Comparison of ENCODE assay signal across 7 mouse cellular contexts in the genomic region with DNA sequence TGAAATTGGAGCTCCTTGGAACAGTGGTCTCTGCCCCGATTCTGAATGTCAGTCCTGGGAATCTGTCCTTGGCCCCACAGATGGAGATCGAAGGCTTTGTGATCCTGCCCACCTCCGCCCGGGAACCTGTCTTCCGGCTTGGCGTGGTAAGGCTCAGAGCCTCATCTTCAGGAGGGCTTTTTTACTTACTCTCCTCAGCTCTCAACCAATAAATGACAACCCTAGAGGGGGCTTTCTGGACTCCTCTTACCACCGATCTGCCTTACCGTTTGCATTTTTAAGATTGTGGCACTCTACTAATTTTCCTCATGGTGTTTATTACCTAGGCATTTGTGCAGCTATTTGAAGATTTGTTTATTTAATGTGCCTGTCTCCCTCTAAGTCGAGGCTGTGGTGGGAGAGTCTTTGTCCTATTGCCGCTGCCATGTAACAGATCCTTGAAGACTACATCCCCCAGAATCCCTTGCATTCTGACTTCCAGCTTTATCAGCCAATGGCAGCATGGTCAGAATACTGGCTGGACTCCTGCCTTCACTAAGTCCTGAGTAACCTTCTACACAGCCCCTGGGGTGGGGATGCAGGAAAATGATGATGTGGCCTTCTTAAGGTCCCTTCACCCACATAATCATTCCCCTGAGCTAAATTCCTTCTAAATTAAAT. TPM values are rescaled to one million over a fixed set of nuclear protein-coding genes. Genes with fewer than 3 reads are reported as not detected.
A peak's percentile ranks its signal among the peaks of the same experiment; 100 is the strongest.
DNase-seq lines count a peak whose midpoint lies in the region; ATAC-seq lines count a peak whose summit lies in the region.

No protein-coding gene starts in this region.

- no peaks in the 10 kb centered on the region for H3K27me3 ChIP-seq in hindbrain, embryonic 10.5 days (ENCODE audit: insufficient read depth, poor library complexity, severe bottlenecking)
- no peaks in the 10 kb centered on the region for H3K27me3 ChIP-seq in midbrain, embryonic 11.5 days (ENCODE audit: control insufficient read depth, insufficient read depth, low read length)
- no peaks in the 10 kb centered on the region for H3K27me3 ChIP-seq in liver, embryonic 11.5 days (replicated peaks; ENCODE audit: control insufficient read depth, insufficient read depth, low read length)

- peak; percentile 40 for DNase-seq in lung, postnatal 10 days
- no peak for DNase-seq in lung, postnatal 4 days
- DNase-seq in embryo, embryonic 9.5 days (ENCODE audit: extremely low spot score): peak; percentile 56
- peak; percentile 34 for DNase-seq in hindbrain, embryonic 10.5 days (ENCODE audit: low spot score)
- peak; percentile 87 for DNase-seq in midbrain, embryonic 11.5 days (ENCODE audit: low spot score, missing footprints)
- DNase-seq in liver, embryonic 11.5 days (ENCODE audit: low spot score): no peak

- H3K36me3 ChIP-seq in hindbrain, embryonic 10.5 days: no peaks in the 10 kb centered on the region
- no peaks in the 10 kb centered on the region for H3K36me3 ChIP-seq in midbrain, embryonic 11.5 days (ENCODE audit: control insufficient read depth, insufficient read depth, low read length)
- no peaks in the 10 kb centered on the region for H3K36me3 ChIP-seq in liver, embryonic 11.5 days (ENCODE audit: control insufficient read depth, insufficient read depth, low read length)

- peak; percentile 87 for ATAC-seq in midbrain, embryonic 11.5 days (ENCODE audit: low FRiP score)
- no peak for ATAC-seq in liver, embryonic 11.5 days (replicated peaks; ENCODE audit: low FRiP score)
- no peak for ATAC-seq in megakaryocyte-erythroid progenitor cell, adult 5-6 weeks (replicated peaks; ENCODE audit: low FRiP score, low TSS enrichment, poor library complexity, severe bottlenecking)

- no peaks in the 10 kb centered on the region for H3K9me3 ChIP-seq in hindbrain, embryonic 10.5 days
- no peaks in the 10 kb centered on the region for H3K9me3 ChIP-seq in midbrain, embryonic 11.5 days (ENCODE audit: control insufficient read depth, low read length)
- H3K9me3 ChIP-seq in liver, embryonic 11.5 days (ENCODE audit: control insufficient read depth, low read length): no peaks in the 10 kb centered on the region

- H3K4me1 ChIP-seq in hindbrain, embryonic 10.5 days (replicated peaks): peaks cover 10% of the 10 kb centered on the region; the same call in 1 of the 2 replicates
- no peaks in the 10 kb centered on the region for H3K4me1 ChIP-seq in midbrain, embryonic 11.5 days (ENCODE audit: control insufficient read depth, insufficient read depth, low read length)
- no peaks in the 10 kb centered on the region for H3K4me1 ChIP-seq in liver, embryonic 11.5 days (replicated peaks; ENCODE audit: control insufficient read depth, insufficient read depth, low read length)

- no peak overlapping the region for H3K4me2 ChIP-seq in midbrain, embryonic 11.5 days
- H3K4me2 ChIP-seq in liver, embryonic 11.5 days: no peak overlapping the region

- peak overlapping the region; percentile 71 for H3K27ac ChIP-seq in hindbrain, embryonic 10.5 days
- no peak overlapping the region for H3K27ac ChIP-seq in midbrain, embryonic 11.5 days (ENCODE audit: low read depth, low read length)
- H3K27ac ChIP-seq in liver, embryonic 11.5 days (ENCODE audit: low read depth, low read length): no peak overlapping the region

- WGBS in hindbrain, embryonic 10.5 days: 62% methylated on average over 10 of the region's 10 CpGs
- WGBS in midbrain, embryonic 11.5 days: 55% methylated on average over 10 of the region's 10 CpGs
- WGBS in liver, embryonic 11.5 days: 54% methylated on average over 10 of the region's 10 CpGs

- H3K9ac ChIP-seq in midbrain, embryonic 11.5 days (ENCODE audit: low read length): no peak overlapping the region; the same call in 1 of the 2 replicates
- no peak overlapping the region for H3K9ac ChIP-seq in liver, embryonic 11.5 days (ENCODE audit: low read depth, low read length)

- no peak overlapping the region for H3K4me3 ChIP-seq in hindbrain, embryonic 10.5 days
- H3K4me3 ChIP-seq in midbrain, embryonic 11.5 days (ENCODE audit: low read depth, low read length): no peak overlapping the region
- H3K4me3 ChIP-seq in liver, embryonic 11.5 days (ENCODE audit: low read depth, low read length): no peak overlapping the region

RNA-seq across cellular contexts. Expression of a gene that starts 18.4 kb away (rescaled TPM):
- polyA plus RNA-seq in hindbrain, embryonic 10.5 days (2016; fragmentation: Nextera tagmentation; extraction: Ambion mirVana): 2.2 and 3.4 TPM in 2 replicates
- 2.3 and 2.8 TPM in 2 replicates for polyA plus RNA-seq in midbrain, embryonic 11.5 days (2014; fragmentation: Nextera tagmentation; extraction: Ambion mirVana)
- polyA plus RNA-seq in liver, embryonic 11.5 days (2014; fragmentation: Nextera tagmentation; extraction: Ambion mirVana): 12.9 and 13.7 TPM in 2 replicates
- total RNA-seq in megakaryocyte-erythroid progenitor cell, adult 5-6 weeks (2014; fragmentation: Nextera tagmentation): 3.6 TPM in 1 of 2 replicates, not detected in the other
- 1.9 TPM in 1 of 2 replicates, not detected in the other for total RNA-seq in megakaryocyte-erythroid progenitor cell, adult 5-6 weeks (2017)

RNA-seq across cellular contexts. Expression of a gene that starts 50.8 kb away (rescaled TPM):
- polyA plus RNA-seq in hindbrain, embryonic 10.5 days (2016; fragmentation: Nextera tagmentation; extraction: Ambion mirVana): 41.0 and 88.9 TPM in 2 replicates
- polyA plus RNA-seq in midbrain, embryonic 11.5 days (2014; fragmentation: Nextera tagmentation; extraction: Ambion mirVana): 19.8 and 24.1 TPM in 2 replicates
- polyA plus RNA-seq in liver, embryonic 11.5 days (2014; fragmentation: Nextera tagmentation; extraction: Ambion mirVana): 2.4 and 3.9 TPM in 2 replicates
- total RNA-seq in megakaryocyte-erythroid progenitor cell, adult 5-6 weeks (2014; fragmentation: Nextera tagmentation): not detected in 2 replicates
- total RNA-seq in megakaryocyte-erythroid progenitor cell, adult 5-6 weeks (2017): not detected in 2 replicates

Comparison
In these comparisons a context has a peak if more than half of its experiments do, and no peak if none do; other contexts are left out.
1. DNase-seq: peak in lung, postnatal 10 days (single experiment), embryo, embryonic 9.5 days (single experiment), hindbrain, embryonic 10.5 days (single experiment) and midbrain, embryonic 11.5 days (single experiment); none in lung, postnatal 4 days (0 of 2) and liver, embryonic 11.5 days (single experiment).